Mouse (Mus musculus): ENCODE data around the gene Chst15.

Gene Chst15

DNA sequence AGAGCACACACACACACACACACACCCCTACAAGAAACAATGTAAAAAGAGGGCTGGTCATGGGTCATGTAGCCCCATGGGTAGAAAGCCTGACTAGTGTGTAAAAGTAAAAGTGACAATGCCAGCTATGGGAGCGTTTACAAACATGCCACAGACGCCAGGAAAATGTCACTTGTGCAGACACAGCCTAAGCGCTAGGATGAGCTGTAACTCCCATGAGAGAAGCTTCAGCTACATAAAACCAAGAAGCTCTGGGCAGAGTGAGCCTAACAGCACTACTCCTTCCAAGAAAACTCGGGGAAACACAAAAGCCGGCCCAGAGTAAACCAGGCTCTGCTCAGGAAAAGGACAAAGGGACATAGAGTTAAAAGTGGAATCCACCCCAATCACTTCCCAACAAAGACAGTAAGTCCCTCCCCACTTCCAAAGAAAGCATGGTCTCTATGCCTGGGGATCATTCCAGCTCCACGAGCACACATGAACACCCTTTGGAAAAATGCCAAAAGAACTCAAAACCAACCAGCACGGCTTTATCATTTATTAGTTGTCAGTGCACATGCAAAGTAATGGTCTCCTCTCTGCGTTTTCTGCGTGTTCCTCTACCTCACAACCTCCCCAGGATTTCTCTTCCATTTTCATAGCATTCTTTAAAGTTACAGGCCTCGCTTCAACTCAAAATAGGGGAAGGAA lies 93.4 kb downstream of the Chst15 start:
- DNase-seq (ENCODE audit: low read depth) = no peak

DNA sequence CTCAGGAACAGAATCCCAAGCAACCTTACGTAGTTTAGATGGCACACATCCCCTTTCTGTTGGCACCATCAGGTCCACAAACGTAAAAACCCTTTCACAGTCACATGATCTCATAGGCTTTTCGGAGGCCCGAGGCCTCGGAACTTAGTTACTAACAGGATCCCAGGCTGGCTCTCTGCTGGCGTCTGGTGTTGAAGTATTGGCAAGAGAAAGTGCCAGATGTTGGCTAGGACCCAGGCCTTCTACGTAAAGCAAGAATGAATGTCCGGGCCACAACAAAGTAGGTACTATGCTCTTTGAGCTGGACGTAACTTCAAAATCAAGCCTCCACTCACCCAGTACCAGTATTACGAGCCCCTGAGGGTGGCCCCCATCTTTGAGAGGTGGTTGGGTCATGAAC lies 103.0 kb downstream of the Chst15 start:
- no peak for DNase-seq (ENCODE audit: low read depth)

DNA sequence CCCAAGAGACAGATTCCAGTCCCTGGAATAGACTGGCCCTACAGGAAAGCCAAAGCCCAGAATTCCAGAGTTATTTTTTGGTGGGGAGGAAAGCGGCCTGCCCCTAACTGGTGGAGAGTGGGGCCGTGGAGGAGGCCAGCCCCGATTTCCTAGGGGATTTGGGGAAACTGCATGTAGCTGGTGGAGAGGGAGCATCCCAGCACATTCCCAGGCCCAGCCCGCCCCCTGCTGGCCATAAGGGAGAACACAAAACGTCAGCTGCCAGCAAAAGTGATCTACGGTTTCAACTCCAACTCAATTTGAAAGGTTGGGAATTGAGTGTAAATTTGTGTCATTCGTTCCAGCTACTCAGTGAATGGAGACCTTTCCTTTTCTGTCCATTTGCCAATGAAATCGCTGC lies 103.6 kb downstream of the Chst15 start:
- peak; percentile 14 for DNase-seq (ENCODE audit: low read depth)

GRCm38 (mm10) chr7:132211920-132212701 lies 104.9 kb downstream of the Chst15 start:
- no peak for DNase-seq (ENCODE audit: low read depth)

DNA sequence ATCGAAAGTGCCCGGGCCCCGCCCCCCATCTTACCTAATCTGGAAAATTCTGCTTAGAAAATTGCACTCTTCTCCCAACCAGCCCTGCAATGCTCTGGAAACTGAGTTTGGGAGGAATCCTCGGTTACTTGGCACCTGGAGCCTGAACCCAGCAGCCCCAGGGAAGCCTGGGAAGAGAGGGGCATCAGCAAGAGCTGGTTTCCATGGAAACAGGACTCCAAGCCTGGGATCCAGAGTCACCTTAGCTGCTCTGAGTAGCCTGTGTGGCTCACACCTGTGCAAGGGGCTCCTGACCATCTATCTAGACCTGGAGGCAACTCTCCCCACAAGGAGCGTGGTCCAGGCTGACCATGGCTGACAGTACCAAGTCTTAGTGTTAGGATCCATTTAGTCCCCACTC lies 106.4 kb downstream of the Chst15 start:
- DNase-seq (ENCODE audit: low read depth) = no peak

GRCm38 (mm10) chr7:132208946-132209651 lies 107.9 kb downstream of the Chst15 start:
- DNase-seq (ENCODE audit: low read depth) = no peak

GRCm38 (mm10) chr7:132204073-132204612 lies 112.9 kb downstream of the Chst15 start:
- no peak for DNase-seq (ENCODE audit: low read depth)

GRCm38 (mm10) chr7:132199686-132200085 lies 117.3 kb downstream of the Chst15 start:
- DNase-seq (ENCODE audit: low read depth) = no peak

GRCm38 (mm10) chr7:132198806-132199205 lies 118.2 kb downstream of the Chst15 start:
- DNase-seq (ENCODE audit: low read depth) = no peak

DNA sequence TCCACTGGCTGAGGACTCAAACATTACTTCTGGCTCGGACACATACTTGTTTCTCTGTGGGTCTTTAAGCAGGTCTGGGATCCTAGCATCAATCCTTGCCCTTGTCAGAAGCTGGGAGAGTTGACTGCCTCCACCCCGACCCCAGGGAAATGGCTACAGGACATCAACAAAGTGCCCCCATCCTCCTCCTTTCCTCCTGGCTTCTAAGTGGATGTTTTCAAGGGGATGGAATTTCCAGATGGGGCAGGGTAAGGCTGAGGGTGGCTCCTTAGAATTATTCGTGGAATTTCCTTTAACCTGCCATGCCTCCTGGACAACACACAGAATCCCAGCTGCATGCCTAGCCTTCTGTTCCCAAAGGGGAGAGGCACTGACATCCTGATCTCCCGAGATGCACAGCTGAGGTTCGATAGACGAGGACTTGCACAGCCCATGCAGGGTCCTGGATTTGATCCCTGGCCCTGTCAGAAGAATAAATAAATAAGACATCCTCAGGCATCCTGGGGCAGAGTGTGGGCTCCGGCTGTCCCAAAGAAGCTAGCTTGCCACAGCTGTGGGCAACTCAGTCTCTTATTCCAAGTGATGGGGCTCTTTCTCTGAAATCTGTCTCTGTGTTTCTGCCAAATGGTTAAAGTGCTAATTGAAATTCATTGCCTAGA lies 119.1 kb downstream of the Chst15 start:
- DNase-seq (ENCODE audit: low read depth) = no peak

DNA sequence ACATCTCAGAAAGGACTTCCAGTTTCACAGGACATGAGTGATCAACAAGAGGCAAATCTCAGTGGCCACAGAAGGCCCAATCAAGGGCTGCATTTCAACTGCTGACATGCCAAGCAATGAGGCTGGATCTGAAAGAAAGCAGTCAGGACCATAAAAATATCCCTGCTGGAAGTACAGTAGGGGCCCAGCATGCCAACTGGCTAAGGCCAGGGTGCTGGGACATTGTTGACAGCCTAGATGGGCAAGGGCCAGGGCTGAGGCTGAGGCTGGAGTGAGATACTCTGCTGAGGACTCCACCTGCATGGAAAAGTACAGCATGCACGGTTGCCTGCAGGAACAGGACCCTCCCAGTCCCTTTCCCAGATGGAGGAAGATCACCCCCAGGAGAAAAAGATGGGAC lies 120.4 kb downstream of the Chst15 start:
- no peak for DNase-seq (ENCODE audit: low read depth)

DNA sequence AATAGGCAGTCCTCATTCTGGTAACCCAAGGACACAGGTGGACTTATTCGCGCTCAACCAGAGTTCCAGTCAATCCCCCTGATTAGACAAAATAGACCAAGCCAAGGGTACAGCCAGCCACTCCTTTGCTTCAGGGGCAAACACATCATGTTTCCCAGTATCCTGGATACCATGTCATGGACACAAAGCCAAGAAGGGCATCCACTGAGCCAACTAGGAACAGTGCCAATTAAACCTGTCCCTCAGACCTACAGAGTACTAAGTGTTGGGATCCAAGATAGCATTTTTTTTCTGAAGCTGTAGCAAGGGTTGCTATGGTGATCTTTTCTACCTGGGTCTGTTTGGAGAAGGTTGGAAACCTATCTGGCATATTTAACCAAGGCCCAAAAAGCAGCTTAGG lies 123.4 kb downstream of the Chst15 start:
- DNase-seq (ENCODE audit: low read depth) = no peak

- no peak for DNase-seq (ENCODE audit: low read depth)
Measured at GRCm38 (mm10) chr7:132187456-132187855, 129.6 kb downstream of the Chst15 start.

Measured in c-Kit-positive CD71-negative TER-119-negative erythroid progenitor cells, embryonic 14.5 days (primary cell).